Mouse (Mus musculus) A20 (cell line): ENCODE data around the gene Lrrc42.

ENCODE experiments used
- DNase-seq: peaks from one replicate; pipeline ENCODE4 v3.0.0-alpha.2; 2011; ENCODE audit warnings: low read depth, low spot score

The Lrrc42 gene

GRCm38 (mm10) chr4:107198072-107198471 lies 55.3 kb downstream of the Lrrc42 start:
- no peak for DNase-seq

DNA sequence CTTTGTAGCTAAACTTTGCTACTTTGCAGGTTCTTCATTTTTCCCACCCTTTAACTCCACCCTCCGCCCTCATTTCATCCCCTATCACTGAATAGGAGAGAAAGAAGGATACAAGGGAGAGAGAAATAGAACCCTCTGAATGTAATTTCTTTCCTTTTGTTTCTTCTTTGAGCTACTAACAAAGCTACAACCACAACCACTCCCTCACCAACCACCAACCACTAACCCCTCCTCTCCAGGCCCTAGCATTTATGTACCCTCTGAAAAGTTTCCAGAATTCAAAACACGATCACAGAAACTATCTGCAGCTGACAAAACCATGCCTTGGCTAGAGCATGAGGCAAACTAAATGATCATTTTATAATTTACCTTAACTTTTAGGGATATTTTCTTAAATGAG lies 56.9 kb downstream of the Lrrc42 start:
- DNase-seq, result no peak

- peak; percentile 57 for DNase-seq
These were observed 59.5 kb downstream of the Lrrc42 start for GRCm38 (mm10) chr4:107193841-107194240.

- no peak for DNase-seq
These were observed 67.6 kb downstream of the Lrrc42 start for GRCm38 (mm10) chr4:107185703-107186102.
